Mouse (Mus musculus): ENCODE measurements around the gene Prkg1. TPM values are rescaled to one million over a fixed set of nuclear protein-coding genes. Genes with fewer than 3 reads are reported as not detected.

Prkg1 gene
- total and polyA plus RNA-seq, 3 experiments: not detected

DNA sequence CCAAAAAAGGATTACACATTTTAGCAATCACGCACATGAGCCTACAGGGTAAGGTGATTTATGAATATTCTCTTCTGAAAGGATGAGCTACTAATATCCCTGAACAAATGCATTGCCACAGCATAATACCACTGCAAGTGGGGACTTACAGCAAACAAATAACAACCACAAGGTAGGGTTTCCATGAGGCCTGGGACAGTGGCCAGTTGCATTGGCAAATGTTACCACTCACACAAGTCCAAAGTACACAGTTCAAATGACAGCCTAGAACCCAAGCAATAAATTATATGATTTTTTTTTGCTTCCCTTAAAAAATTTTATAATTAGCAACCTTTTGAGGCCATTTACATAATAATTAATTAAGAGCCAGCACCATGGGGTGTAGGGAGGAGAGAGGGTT is 395.7 kb downstream of the Prkg1 start:
- Histone ChIP-seq H3K27ac (ENCODE audit: control insufficient read depth, low read depth, low read length) (no peak overlapping the region), H3K79me2 (ENCODE audit: control insufficient read depth, insufficient read depth, low read length, poor library complexity) (no peaks in the 10 kb centered on the region), H3K9ac (ENCODE audit: control insufficient read depth, low read depth, low read length, poor library complexity, severe bottlenecking) (no peak overlapping the region), H3K9me3 (replicated peaks; ENCODE audit: insufficient read depth, low read length) (no peaks in the 10 kb centered on the region), H3K4me3 (ENCODE audit: control insufficient read depth in 1 of 2, insufficient read depth in 1 of 2, low read depth in 2 of 2, low read length in 2 of 2) (no peak overlapping the region), H3K27me3 (ENCODE audit: control insufficient read depth in 1 of 2, insufficient read depth in 2 of 2, low read length in 2 of 2) (no peaks in the 10 kb centered on the region), H3K4me1 (ENCODE audit: control insufficient read depth in 1 of 2, insufficient read depth in 2 of 2, low read length in 2 of 2) (no peaks in the 10 kb centered on the region), H3K36me3 (ENCODE audit: control insufficient read depth in 1 of 2, insufficient read depth in 2 of 2, low read length in 2 of 2) (no peaks in the 10 kb centered on the region)
- no peak for DNase-seq (ENCODE audit: low read depth, low spot score)
- TF ChIP-seq TCF12 (IDR thresholded peaks at IDR 0.05; ENCODE audit: low read depth, low read length): no peak
- no peak for TF ChIP-seq SMC3 (IDR thresholded peaks at IDR 0.05; ENCODE audit: low read depth, low read length)
- no peak for TF ChIP-seq ELF1 (IDR thresholded peaks at IDR 0.05; ENCODE audit: low read depth, low read length)

- TF ChIP-seq MEF2A (IDR thresholded peaks at IDR 0.05; ENCODE audit: extremely low read depth, insufficient replicate concordance, low read depth, low read length, poor library complexity, severe bottlenecking) (no peak), MAZ (IDR thresholded peaks at IDR 0.05; ENCODE audit: low read depth, low read length) (no peak), TBP (IDR thresholded peaks at IDR 0.05; ENCODE audit: low read depth, low read length) (no peak), RAD21 (IDR thresholded peaks at IDR 0.05; ENCODE audit: low read depth, low read length) (no peak), SMC3 (IDR thresholded peaks at IDR 0.05; ENCODE audit: low read depth, low read length) (no peak), POLR2AphosphoS2 (IDR thresholded peaks at IDR 0.05; ENCODE audit: low read length) (no peak)
- no peaks in the 10 kb centered on the region for H3K79me2 ChIP-seq (ENCODE audit: control insufficient read depth, insufficient read depth, low read length, poor library complexity)
- no peaks in the 10 kb centered on the region for H3K4me1 ChIP-seq (ENCODE audit: control insufficient read depth in 1 of 2, insufficient read depth in 2 of 2, low read length in 2 of 2)
- no peak overlapping the region for H3K4me3 ChIP-seq (ENCODE audit: control insufficient read depth in 1 of 2, insufficient read depth in 1 of 2, low read depth in 2 of 2, low read length in 2 of 2)
- H3K27me3 ChIP-seq (ENCODE audit: control insufficient read depth in 1 of 2, insufficient read depth in 2 of 2, low read length in 2 of 2): no peaks in the 10 kb centered on the region
- H3K27ac ChIP-seq (ENCODE audit: control insufficient read depth, low read depth, low read length): no peak overlapping the region
- no peaks in the 10 kb centered on the region for H3K36me3 ChIP-seq (ENCODE audit: control insufficient read depth in 1 of 2, insufficient read depth in 2 of 2, low read length in 2 of 2)
- no peaks in the 10 kb centered on the region for H3K9me3 ChIP-seq (replicated peaks; ENCODE audit: insufficient read depth, low read length)
- H3K9ac ChIP-seq (ENCODE audit: control insufficient read depth, low read depth, low read length, poor library complexity, severe bottlenecking): no peak overlapping the region
- DNase-seq (ENCODE audit: low read depth, low spot score): no peak
Measured at GRCm38 (mm10) chr19:31362051-31362450, 402.8 kb downstream of the Prkg1 start.

GRCm38 (mm10) chr19:31361575-31361974 is 403.3 kb downstream of the Prkg1 start:
- H3K4me3 ChIP-seq (ENCODE audit: control insufficient read depth in 1 of 2, insufficient read depth in 1 of 2, low read depth in 2 of 2, low read length in 2 of 2): no peak overlapping the region
- no peaks in the 10 kb centered on the region for H3K36me3 ChIP-seq (ENCODE audit: control insufficient read depth in 1 of 2, insufficient read depth in 2 of 2, low read length in 2 of 2)
- TF ChIP-seq CHD1 (IDR thresholded peaks at IDR 0.05; ENCODE audit: low read depth, low read length) (no peak), SIN3A (IDR thresholded peaks at IDR 0.05; ENCODE audit: low read length) (no peak), ZMIZ1 (IDR thresholded peaks at IDR 0.05; ENCODE audit: low read depth, low read length) (no peak), ZC3H11A (IDR thresholded peaks at IDR 0.05; ENCODE audit: low read depth, low read length) (no peak), MYC (IDR thresholded peaks at IDR 0.05; ENCODE audit: low read depth, low read length) (no peak), POLR2A (IDR thresholded peaks at IDR 0.05; ENCODE audit: control insufficient read depth in 1 of 2, insufficient read depth in 1 of 2, low read depth in 1 of 2, low read length in 2 of 2, poor library complexity in 1 of 2) (no peak), EP300 (IDR thresholded peaks at IDR 0.05; ENCODE audit: low read depth in 1 of 2, low read length in 2 of 2) (no peak), RCOR1 (IDR thresholded peaks at IDR 0.05; ENCODE audit: low read depth, low read length) (no peak), MYB (IDR thresholded peaks at IDR 0.05; ENCODE audit: low read depth, low read length) (no peak)
- DNase-seq (ENCODE audit: low read depth, low spot score): no peak
- H3K9ac ChIP-seq (ENCODE audit: control insufficient read depth, low read depth, low read length, poor library complexity, severe bottlenecking): no peak overlapping the region
- no peak overlapping the region for H3K27ac ChIP-seq (ENCODE audit: control insufficient read depth, low read depth, low read length)
- H3K4me1 ChIP-seq (ENCODE audit: control insufficient read depth in 1 of 2, insufficient read depth in 2 of 2, low read length in 2 of 2): no peaks in the 10 kb centered on the region
- no peaks in the 10 kb centered on the region for H3K9me3 ChIP-seq (replicated peaks; ENCODE audit: insufficient read depth, low read length)
- no peaks in the 10 kb centered on the region for H3K79me2 ChIP-seq (ENCODE audit: control insufficient read depth, insufficient read depth, low read length, poor library complexity)
- H3K27me3 ChIP-seq (ENCODE audit: control insufficient read depth in 1 of 2, insufficient read depth in 2 of 2, low read length in 2 of 2): no peaks in the 10 kb centered on the region

Data from MEL (cell line).